Mouse (Mus musculus): Measurements from ENCODE around the gene B430306N03Rik. TPM values are rescaled to one million over a fixed set of nuclear protein-coding genes. Genes with fewer than 3 reads are reported as not detected.
"Not testable (repeated sequence)": the region's sequence is repeated elsewhere in the genome, so short reads cannot be mapped to it uniquely, and the experiment has no call there.

The B430306N03Rik gene
- 4.0 and 4.3 TPM in 2 replicates for polyA plus RNA-seq (2012; rRNA removed)

DNA sequence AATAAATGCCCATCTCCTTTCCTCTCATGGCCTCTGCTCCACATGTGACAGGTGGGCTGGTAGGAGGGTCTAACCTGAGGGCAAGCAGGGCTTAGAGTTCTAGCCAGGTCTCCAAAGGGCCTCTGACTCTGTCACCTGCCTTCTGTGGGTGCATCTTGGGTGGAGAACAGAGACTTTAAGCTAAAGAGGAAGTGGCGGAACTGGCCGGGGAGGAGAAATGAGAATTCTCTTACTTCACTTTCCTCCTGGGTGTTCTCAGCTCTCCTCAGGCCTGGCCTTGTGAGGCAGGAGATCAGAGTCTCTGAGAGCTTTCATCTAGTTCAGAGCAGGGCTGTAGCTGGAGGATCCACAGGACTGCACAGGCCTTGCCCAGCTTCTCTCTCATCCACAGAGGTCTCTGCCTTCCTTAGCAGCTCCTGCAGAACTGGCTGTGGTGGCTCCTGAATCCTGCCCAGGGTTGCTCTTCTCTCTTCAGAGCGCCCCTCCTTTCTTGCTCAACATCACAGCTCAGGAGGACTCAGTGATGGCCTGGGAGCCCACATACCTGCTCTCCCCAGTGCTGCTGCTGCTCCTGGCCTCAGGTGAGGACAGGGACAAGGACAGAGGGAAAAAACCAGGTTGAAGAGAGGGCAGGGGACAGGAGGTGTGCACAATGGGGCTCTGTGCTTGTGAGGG lies at the start of gene B430306N03Rik:
Gene B430306N03Rik (plus strand): TSS at position 237 of the 675 bp plus-strand sequence.
- DNase-seq; H3K4me3 ChIP-seq (ENCODE audit: control insufficient read depth, insufficient read depth, low read length); H3K27ac ChIP-seq (ENCODE audit: control insufficient read depth, insufficient read depth, low read length); H3K36me3 ChIP-seq (ENCODE audit: control insufficient read depth, insufficient read depth, low read length); H3K27me3 ChIP-seq (ENCODE audit: control insufficient read depth, insufficient read depth, low read length): not testable (repeated sequence)
- H3K4me1 ChIP-seq (replicated peaks; ENCODE audit: control insufficient read depth, insufficient read depth, low read length): peaks cover 10% of the 10 kb centered on the region
- WGBS: 31% methylated on average over 3 of the region's 3 CpGs

DNA sequence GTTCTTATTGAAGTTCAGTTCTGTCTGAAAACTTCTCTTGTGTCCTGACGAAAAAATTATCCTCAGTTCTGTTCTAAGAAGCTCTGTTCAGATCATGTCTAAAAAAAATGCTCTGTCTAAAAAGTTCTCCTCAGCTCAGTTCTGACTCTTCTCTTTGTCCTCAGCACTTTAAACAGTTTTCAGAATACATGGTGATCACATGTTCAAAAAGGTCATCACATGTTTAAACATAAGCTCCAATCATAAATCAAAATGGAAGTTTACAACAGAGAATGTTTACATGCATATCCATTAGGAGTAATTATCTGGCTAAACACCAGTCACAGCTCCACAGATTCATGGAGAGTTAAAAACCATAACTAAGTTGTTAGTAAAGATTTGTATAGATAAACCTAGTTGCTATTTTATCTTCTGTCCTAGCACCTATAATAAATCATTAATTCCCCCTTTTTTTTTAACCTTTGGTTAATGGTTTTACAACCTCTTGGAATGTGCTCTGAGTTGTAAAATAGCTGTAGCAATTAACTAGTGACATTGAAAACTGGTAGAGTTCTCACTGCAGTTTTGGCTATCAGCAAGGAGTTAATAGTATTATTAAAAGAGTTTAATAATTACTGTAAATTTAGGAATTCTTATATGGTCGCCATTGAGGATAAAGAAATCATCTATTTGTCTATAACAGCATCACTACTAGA lies 49.2 kb upstream of the B430306N03Rik start:
- no peaks in the 10 kb centered on the region for H3K27me3 ChIP-seq (ENCODE audit: control insufficient read depth, insufficient read depth, low read length)
- no peak for DNase-seq
- TF ChIP-seq POLR2A (IDR thresholded peaks at IDR 0.05; ENCODE audit: control insufficient read depth, extremely low read depth, insufficient read depth, low read length, poor library complexity) (no peak), CTCF (IDR thresholded peaks at IDR 0.05; ENCODE audit: borderline replicate concordance, control insufficient read depth, extremely low read depth, insufficient read depth, low read length, poor library complexity) (no peak)
- 85% methylated on average over 2 of the region's 2 CpGs for WGBS
- H3K27ac ChIP-seq (ENCODE audit: control insufficient read depth, insufficient read depth, low read length): no peak overlapping the region
- H3K36me3 ChIP-seq (ENCODE audit: control insufficient read depth, insufficient read depth, low read length): no peaks in the 10 kb centered on the region
- no peak overlapping the region for H3K4me3 ChIP-seq (ENCODE audit: control insufficient read depth, insufficient read depth, low read length)
- no peaks in the 10 kb centered on the region for H3K4me1 ChIP-seq (replicated peaks; ENCODE audit: control insufficient read depth, insufficient read depth, low read length)

DNA sequence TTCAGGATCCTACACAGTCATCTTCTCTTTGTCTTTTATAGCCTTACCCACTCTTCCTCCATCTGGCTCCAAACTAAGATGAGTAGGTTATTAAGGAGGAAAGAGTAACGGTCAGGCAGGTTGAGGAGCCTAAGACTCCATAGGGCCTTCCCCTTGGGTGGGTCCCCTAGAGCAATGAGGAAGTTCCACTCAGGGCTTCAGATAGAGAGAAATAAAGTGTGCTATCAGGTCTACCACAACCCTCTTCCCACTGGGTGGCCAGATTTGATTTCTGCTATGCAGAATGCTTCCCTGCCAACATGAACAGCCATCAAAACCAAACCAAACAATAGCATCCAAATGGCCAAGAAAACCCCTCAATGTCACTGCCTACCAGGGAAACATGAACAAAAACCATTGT lies 48.4 kb upstream of the B430306N03Rik start:
- Histone ChIP-seq H3K4me1 (replicated peaks; ENCODE audit: control insufficient read depth, insufficient read depth, low read length) (no peaks in the 10 kb centered on the region), H3K27me3 (ENCODE audit: control insufficient read depth, insufficient read depth, low read length) (no peaks in the 10 kb centered on the region), H3K4me3 (ENCODE audit: control insufficient read depth, insufficient read depth, low read length) (no peak overlapping the region), H3K36me3 (ENCODE audit: control insufficient read depth, insufficient read depth, low read length) (no peaks in the 10 kb centered on the region), H3K27ac (ENCODE audit: control insufficient read depth, insufficient read depth, low read length) (no peak overlapping the region)
- TF ChIP-seq CTCF (IDR thresholded peaks at IDR 0.05; ENCODE audit: borderline replicate concordance, control insufficient read depth, extremely low read depth, insufficient read depth, low read length, poor library complexity) (no peak), POLR2A (IDR thresholded peaks at IDR 0.05; ENCODE audit: control insufficient read depth, extremely low read depth, insufficient read depth, low read length, poor library complexity) (no peak)
- 71% methylated on average over 1 of the region's 1 CpGs for WGBS
- DNase-seq: no peak

DNA sequence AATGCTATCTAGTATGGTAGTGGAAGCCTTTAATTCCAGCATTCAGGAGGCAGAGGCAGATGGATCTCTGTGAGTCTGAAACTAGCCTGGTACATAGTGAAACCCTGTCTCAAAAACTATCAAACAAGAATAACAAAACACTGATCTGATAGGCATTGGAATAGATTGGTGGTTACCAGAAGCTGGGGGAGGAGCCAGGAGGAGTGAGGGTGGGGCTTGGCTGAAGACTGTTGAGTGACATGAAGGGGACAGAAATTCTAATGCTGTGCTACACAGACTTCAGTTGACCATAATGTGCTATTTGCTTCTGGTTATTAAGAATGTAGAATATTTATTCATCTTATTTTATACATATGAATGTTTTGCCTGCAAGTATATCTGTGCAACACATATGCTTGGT lies 47.7 kb upstream of the B430306N03Rik start:
- no peaks in the 10 kb centered on the region for H3K36me3 ChIP-seq (ENCODE audit: control insufficient read depth, insufficient read depth, low read length)
- H3K4me3 ChIP-seq (ENCODE audit: control insufficient read depth, insufficient read depth, low read length): no peak overlapping the region
- no peaks in the 10 kb centered on the region for H3K4me1 ChIP-seq (replicated peaks; ENCODE audit: control insufficient read depth, insufficient read depth, low read length)
- no peaks in the 10 kb centered on the region for H3K27me3 ChIP-seq (ENCODE audit: control insufficient read depth, insufficient read depth, low read length)
- H3K27ac ChIP-seq (ENCODE audit: control insufficient read depth, insufficient read depth, low read length): no peak overlapping the region
- TF ChIP-seq POLR2A (IDR thresholded peaks at IDR 0.05; ENCODE audit: control insufficient read depth, extremely low read depth, insufficient read depth, low read length, poor library complexity) (no peak), CTCF (IDR thresholded peaks at IDR 0.05; ENCODE audit: borderline replicate concordance, control insufficient read depth, extremely low read depth, insufficient read depth, low read length, poor library complexity) (no peak)
- no peak for DNase-seq

DNA sequence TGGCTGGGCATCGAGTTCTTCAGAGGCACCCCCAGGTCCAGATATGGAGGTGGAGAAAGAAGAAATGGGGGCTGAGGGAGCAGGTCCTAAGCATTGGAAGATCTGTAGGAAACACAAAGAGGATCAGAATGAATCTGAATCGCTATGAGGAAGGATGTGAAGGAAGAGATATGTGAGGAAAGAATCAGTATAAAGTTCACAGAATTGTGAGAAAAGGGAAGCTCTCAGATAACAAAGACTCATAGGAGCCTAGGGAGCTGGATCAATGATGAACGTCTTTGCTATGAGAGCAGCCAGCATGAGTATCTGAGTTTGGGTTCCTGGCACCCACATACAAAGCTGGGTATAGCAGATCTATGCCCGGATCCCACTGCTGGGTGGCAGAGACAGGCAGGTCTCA lies 46.1 kb upstream of the B430306N03Rik start:
- Histone ChIP-seq H3K4me1 (replicated peaks; ENCODE audit: control insufficient read depth, insufficient read depth, low read length) (no peaks in the 10 kb centered on the region), H3K27ac (ENCODE audit: control insufficient read depth, insufficient read depth, low read length) (no peak overlapping the region), H3K36me3 (ENCODE audit: control insufficient read depth, insufficient read depth, low read length) (no peaks in the 10 kb centered on the region), H3K27me3 (ENCODE audit: control insufficient read depth, insufficient read depth, low read length) (no peaks in the 10 kb centered on the region), H3K4me3 (ENCODE audit: control insufficient read depth, insufficient read depth, low read length) (no peak overlapping the region)
- DNase-seq: no peak
- 79% methylated on average over 4 of the region's 4 CpGs for WGBS
- TF ChIP-seq POLR2A (IDR thresholded peaks at IDR 0.05; ENCODE audit: control insufficient read depth, extremely low read depth, insufficient read depth, low read length, poor library complexity) (no peak), CTCF (IDR thresholded peaks at IDR 0.05; ENCODE audit: borderline replicate concordance, control insufficient read depth, extremely low read depth, insufficient read depth, low read length, poor library complexity) (no peak)

DNA sequence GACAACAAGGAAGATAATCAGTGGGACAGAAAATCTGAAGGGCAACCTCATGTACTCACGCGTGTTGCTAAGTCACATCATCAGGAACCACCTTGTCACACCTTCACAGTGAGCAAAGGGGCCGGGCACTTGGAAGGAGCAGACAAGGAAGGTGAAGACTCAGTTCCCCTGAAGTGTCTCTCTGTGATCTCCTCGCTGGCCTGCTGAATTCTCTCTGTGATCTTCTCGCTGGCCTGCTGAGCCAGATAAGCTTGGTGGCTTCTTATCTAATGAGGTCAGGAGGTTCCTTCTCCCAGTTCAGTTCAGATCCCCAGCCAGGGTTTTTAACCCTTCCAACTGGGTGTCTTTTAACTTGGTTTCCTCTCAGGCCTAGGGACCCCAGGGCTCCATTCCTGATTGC lies 43.8 kb upstream of the B430306N03Rik start:
- no peak overlapping the region for H3K4me3 ChIP-seq (ENCODE audit: control insufficient read depth, insufficient read depth, low read length)
- 88% methylated on average over 5 of the region's 5 CpGs for WGBS
- no peaks in the 10 kb centered on the region for H3K4me1 ChIP-seq (replicated peaks; ENCODE audit: control insufficient read depth, insufficient read depth, low read length)
- no peak for DNase-seq
- no peak overlapping the region for H3K27ac ChIP-seq (ENCODE audit: control insufficient read depth, insufficient read depth, low read length)
- no peaks in the 10 kb centered on the region for H3K36me3 ChIP-seq (ENCODE audit: control insufficient read depth, insufficient read depth, low read length)
- no peak for TF ChIP-seq CTCF (IDR thresholded peaks at IDR 0.05; ENCODE audit: borderline replicate concordance, control insufficient read depth, extremely low read depth, insufficient read depth, low read length, poor library complexity)
- no peak for TF ChIP-seq POLR2A (IDR thresholded peaks at IDR 0.05; ENCODE audit: control insufficient read depth, extremely low read depth, insufficient read depth, low read length, poor library complexity)
- no peaks in the 10 kb centered on the region for H3K27me3 ChIP-seq (ENCODE audit: control insufficient read depth, insufficient read depth, low read length)

Measured in thymus, adult 2 months (tissue).